Mouse (Mus musculus) brown adipose tissue, adult 24 weeks (tissue): Measurements from ENCODE around the gene Nid1. TPM values are rescaled to one million over a fixed set of nuclear protein-coding genes. Genes with fewer than 3 reads are reported as not detected.
A peak's percentile ranks its signal among the peaks of the same experiment; 100 is the strongest.

Experiments
- H3K27ac ChIP-seq: fragments of 200-500 bp; replicated peaks from 2 replicates; pipeline ENCODE4 v1.5.1; 2012; ENCODE audit warnings: low read depth, mild to moderate bottlenecking, low read length
- H3K4me1 ChIP-seq: fragments of 200-500 bp; 2 replicates; pipeline ENCODE4 v1.6.1; 2012; ENCODE audit warnings: low read length, mixed read lengths; ENCODE audit not compliant: control insufficient read depth, insufficient read depth, insufficient read length
- H3K4me3 ChIP-seq: fragments of 200-500 bp; 2 replicates; pipeline ENCODE4 v1.5.1; 2012; ENCODE audit warnings: low read depth, mild to moderate bottlenecking, low read length, moderate library complexity; ENCODE audit not compliant: insufficient read depth
- polyA plus RNA-seq: library from polyadenylated mRNA; stranded (reverse); fragments of >200 nt; gene quantifications from 2 replicates; pipeline ENCODE4 v1.2.4, GENCODE M21; 2012; ENCODE audit not compliant: missing spikeins, insufficient read depth, insufficient read length

The Nid1 gene
- polyA plus RNA-seq, 1 experiment: 56.6 TPM

DNA sequence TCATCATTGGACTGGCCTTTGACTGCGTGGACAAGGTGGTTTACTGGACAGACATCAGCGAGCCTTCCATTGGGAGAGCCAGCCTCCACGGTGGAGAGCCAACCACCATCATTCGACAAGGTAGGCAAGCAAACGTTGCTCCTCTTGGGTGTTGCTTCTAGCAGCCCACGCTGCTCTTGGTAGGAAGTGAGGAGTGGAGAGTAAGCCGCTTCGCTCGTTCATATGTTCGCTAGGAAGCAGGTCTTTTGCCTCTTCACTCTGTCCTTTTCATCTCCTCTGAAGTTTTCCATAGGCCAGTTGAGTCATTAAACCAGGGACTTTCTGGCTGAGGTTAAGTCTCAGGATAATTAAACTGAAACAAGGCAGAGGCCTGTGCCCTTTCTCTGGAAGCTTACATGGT lies 65.1 kb downstream of the Nid1 start:
- H3K4me3 ChIP-seq: no peak overlapping the region
- peaks cover 20% of the 10 kb centered on the region for H3K4me1 ChIP-seq
- H3K27ac ChIP-seq: peak overlapping the region; percentile 45

DNA sequence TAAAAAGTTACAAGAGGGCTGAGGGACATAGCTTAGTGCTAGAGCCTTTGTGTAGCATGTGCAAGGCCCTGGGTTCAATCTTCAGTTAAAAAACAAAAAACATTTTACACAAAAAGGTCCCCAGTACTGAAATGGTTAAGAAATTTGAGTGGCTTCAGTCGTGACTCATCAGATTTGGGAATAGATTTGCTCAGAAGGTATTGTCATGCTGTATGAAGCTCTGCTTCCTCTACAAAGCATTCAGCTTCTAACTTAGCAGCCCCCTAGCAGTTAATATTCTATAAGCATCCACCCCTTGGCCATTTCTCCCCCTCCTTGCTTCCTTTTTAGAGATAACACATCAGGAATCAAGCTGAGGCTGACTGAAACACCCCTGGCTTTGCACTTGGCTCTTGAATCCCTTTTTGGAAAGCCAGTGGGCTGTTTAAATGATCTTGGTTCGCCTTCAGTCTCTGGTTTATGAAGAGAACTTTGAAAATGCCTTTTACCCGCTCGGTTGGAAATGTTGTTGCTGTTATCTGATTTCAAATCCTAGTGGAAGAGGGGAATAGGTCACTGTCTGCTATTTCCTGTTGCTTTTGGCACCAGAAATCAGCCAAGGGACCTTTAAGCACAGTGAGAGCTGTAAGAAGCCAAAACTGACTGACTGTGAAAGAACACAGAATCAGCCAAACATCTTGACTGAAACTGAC lies 66.5 kb downstream of the Nid1 start:
- peaks cover 20% of the 10 kb centered on the region for H3K4me1 ChIP-seq
- H3K4me3 ChIP-seq: no peak overlapping the region
- peak overlapping the region; percentile 98 for H3K27ac ChIP-seq

DNA sequence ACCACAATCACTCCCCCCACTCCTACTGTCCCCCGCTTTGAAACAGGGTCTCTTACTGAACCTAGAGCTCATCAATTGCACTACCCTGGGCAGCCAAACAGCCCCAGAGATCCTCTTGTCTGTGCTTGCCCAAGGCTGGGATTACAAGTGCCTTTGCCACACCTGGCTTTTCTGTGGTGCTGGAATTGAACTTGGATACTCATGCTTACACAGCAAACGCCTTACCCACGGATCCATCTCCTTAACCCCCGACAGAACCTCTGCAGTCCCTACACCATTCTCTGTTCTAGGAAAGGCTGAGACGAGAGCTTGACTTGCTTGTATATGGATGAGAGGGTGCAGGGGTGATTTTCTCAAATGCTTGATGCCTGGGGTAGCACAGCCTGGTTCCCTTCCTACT lies 67.7 kb downstream of the Nid1 start:
- peak overlapping the region; percentile 98 for H3K27ac ChIP-seq
- no peak overlapping the region for H3K4me3 ChIP-seq
- peaks cover 16% of the 10 kb centered on the region for H3K4me1 ChIP-seq

DNA sequence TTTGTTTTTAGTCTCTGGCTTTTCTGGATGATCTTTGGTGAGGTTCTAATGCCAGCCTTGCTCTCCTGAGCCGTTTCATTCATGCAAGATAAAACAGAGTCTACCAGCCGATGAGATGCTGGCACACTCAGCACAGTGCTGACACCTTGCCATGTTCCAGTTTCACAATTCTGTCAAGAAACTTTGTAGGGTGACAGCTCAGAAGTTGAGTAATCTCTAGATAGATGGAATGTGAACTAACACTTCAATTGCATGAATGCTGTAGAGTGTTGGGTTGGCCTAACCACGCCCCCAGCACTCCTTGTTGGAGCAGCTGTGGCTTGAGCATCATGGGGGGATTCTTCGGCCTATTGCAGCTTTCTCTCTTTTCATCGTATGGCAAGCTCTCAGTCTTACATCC lies 69.2 kb downstream of the Nid1 start:
- H3K4me1 ChIP-seq: peaks cover 16% of the 10 kb centered on the region
- H3K4me3 ChIP-seq: no peak overlapping the region
- peak overlapping the region; percentile 23; the same call in 1 of the 2 replicates for H3K27ac ChIP-seq

DNA sequence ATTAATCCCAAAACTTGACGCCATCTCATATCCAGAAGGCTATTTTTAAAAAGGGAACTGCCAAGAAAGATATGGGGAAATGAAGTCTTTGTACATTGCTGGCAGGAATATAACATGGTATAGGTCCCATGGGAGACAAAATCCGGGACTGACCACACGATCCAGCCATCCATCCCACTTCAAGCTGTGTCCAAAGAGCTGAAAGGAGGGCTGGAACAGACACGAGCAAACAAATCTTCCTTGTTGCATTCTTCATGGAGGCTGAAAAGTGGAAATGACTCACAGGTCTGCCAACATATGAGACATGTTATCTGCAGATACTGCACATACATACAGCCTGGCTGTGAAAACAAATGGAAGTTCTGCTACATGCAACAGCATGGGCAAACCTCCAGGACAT lies 77.5 kb downstream of the Nid1 start:
- Histone ChIP-seq H3K4me3 (no peak overlapping the region), H3K4me1 (0 out of 2 replicates have a peak, but pooled peaks cover 3% of the 10 kb centered on the region), H3K27ac (no peak overlapping the region)

DNA sequence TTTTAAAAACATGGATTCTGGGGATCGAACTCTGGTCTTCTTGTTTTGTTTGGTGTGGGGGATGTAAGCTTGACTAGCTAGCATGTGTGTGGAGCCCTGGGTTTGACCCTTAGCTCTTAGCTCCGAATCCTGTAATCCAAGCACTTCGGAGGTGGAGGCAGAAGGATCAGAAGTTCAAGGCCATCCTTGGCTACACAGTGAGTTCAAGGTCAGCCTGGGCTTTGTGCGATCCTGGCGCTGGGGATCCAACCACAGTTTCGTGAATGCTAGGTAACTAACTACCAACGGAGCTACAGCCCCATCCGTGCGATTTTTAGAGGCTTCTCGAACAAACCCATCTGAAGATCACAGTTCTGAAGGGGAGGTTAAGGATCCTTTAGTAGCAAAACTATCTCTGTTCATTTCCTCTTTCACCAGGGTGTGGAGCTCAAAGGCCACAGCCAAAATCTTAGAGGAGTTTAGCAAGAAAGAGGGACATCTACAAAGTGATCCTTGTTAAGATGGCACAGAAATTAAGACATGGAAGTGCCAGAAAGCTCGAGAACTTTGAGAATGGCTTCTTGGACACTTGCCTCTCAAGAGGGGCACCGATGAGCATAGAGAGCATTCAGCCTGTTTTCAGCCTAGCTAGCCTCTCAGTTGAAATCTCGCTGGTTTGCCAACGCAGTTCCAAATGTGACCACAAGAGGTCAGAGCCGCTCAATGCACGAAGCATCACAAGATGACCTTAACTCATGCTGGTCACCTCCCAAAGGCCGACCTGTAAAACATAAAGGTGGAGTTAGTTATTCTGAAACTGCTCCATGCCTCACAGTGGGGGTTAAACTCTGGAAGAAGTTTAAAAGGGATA lies 79.2 kb downstream of the Nid1 start:
- H3K4me3 ChIP-seq: no peak overlapping the region
- no peak overlapping the region for H3K27ac ChIP-seq
- 0 out of 2 replicates have a peak, but pooled peaks cover 3% of the 10 kb centered on the region for H3K4me1 ChIP-seq

DNA sequence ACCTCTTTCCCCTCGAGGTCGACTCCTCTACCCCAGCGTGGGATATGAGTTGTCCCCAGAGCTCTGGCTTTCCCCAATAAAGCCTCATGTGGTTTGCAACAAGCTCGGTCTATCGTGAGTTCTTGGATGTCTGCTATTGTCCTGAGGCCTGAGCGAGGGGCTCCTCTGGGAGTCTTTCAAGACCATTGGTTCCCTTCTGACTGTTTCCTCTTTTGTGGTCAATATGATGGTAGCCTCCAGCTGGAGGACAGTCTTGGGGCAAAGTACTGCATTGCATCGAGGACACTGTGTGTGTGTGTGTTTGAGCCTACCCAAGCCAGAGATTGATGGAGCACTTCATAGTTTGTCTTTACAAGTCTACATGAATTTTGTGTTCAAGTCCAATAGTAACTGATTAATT lies 80.8 kb downstream of the Nid1 start:
- H3K4me3 ChIP-seq: no peak overlapping the region
- 0 out of 2 replicates have a peak, but pooled peaks cover 3% of the 10 kb centered on the region for H3K4me1 ChIP-seq
- no peak overlapping the region for H3K27ac ChIP-seq

DNA sequence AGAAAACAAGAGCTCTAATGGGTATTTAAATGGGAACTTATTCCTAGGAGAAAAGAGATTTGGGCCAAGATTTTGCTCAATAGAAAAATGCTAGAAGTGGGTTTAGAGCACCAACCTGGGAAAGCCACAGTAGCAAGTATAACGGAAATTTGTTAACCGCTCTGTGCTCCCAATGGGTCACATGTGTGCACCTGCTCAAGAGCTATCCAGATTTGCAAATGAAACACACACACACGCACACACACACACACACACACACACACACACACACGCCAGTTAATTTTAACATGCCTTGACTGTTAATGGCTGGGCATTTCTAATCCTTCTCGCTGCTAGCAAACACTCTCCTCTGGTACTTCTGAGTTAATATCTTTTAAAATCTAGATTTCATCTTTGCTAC lies 83.1 kb downstream of the Nid1 start:
- H3K4me1 ChIP-seq: peaks cover 10% of the 10 kb centered on the region
- H3K4me3 ChIP-seq: no peak overlapping the region
- H3K27ac ChIP-seq: no peak overlapping the region

DNA sequence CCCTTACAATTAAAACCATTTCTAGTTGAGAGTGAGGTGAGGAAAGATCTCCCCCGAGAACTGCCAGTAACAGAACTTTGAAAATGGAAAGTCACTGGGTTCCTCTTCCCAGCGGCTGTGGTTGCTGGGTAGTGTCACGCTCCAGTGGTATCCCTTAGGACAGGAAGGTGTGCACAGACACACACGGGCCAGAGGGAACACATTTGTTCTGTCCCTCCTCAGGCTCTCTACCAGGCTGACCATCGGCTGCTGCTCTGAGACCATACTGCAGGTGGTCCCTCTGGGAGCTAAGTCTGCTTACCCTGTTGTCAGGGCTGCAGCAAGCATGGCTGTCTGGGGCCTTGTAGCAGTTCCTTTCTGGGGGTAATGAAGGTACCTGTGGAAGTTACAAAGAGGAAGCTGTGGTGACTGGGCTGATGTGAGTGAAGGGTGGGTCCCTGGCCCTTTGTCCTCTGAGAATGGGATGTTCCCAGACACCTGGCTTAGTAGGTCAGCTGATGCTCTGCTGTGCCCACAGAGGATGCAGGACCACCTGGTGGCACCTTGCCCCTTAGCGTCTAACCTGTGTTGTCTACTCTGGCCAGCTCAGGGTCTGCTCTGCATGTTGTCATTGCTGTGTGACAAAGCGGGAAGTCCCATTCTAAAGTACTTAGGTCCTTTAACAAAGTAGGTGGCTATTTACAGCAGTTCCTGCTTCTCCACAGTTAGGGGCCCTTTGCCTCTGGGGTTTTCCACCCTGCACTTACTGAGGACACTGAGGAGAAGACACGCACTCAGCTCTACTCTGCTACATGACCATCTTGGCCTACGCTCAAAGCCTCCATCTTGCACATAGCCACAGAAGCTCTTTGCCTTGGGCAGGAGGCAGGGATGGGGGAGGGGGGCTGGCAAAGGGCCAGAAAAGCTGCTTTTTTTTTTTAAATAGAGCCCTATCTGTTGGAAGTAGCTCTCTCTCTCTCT lies 86.6 kb downstream of the Nid1 start:
- no peak overlapping the region for H3K4me3 ChIP-seq
- H3K27ac ChIP-seq: no peak overlapping the region
- H3K4me1 ChIP-seq: peaks cover 13% of the 10 kb centered on the region

DNA sequence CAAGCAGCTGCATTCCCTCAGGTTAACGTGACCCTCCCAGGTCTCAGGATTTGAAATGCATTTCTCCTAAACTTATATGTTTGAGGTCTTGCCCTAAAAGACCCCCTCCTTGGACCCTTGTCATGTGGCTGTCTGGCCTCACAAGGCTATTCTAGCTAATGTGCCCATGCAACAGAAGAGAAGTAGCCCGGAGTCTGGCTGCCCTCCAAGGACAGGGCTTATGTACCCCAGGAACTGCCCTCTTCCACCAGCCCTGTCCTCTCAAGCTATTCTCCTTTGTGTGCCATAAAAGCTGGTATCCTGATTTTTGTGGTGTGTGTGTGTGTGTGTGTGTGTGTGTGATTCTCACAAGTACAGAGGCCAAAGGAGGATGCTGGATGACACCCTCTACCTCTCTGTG lies 87.9 kb downstream of the Nid1 start:
- H3K4me1 ChIP-seq: peaks cover 17% of the 10 kb centered on the region
- peak overlapping the region; percentile 61 for H3K27ac ChIP-seq
- no peak overlapping the region for H3K4me3 ChIP-seq

DNA sequence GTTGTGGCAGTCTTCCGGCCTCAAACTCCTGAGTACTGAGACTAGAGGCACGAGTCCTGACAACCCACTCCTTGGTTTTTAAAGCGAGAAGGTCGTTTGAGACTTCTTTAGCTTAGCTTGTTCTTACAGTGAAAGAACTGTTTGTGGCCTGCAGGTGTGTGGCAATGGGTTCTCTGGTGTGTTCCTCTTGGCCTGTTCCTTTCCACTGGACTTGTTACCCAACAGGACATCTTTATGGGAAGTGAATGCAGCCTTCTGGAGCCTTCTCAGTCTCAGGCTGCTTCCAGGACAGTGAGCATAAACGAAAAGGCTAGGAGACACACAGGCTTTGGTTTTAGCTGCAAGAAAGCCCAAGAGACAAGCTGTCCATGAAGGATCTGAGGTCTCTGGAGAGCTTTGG lies 88.5 kb downstream of the Nid1 start:
- H3K4me3 ChIP-seq: no peak overlapping the region
- peak overlapping the region; percentile 61 for H3K27ac ChIP-seq
- H3K4me1 ChIP-seq: peaks cover 17% of the 10 kb centered on the region

DNA sequence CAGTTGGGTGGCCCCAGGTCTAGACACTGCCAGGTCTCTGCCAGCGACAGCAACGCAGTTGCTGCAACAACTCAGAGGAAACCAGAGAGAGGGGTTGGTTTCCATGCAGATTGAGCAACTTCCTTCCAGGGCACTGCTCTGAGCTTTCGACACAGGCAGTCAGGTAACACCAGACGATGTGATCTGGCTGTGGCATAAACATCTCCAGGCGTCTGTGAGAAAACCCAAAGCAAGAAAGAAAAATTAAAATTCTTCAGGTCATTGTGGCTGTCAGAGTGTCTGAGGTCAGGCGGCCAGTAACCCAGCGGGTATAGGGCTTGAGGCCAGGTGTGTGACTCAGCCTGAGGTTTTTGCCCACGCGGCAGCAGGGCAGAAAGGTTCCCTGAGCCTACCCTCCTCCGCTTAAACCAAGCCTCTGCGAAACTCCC lies 91.8 kb downstream of the Nid1 start:
- H3K4me1 ChIP-seq: peaks cover 14% of the 10 kb centered on the region
- H3K4me3 ChIP-seq: no peak overlapping the region
- H3K27ac ChIP-seq: no peak overlapping the region

DNA sequence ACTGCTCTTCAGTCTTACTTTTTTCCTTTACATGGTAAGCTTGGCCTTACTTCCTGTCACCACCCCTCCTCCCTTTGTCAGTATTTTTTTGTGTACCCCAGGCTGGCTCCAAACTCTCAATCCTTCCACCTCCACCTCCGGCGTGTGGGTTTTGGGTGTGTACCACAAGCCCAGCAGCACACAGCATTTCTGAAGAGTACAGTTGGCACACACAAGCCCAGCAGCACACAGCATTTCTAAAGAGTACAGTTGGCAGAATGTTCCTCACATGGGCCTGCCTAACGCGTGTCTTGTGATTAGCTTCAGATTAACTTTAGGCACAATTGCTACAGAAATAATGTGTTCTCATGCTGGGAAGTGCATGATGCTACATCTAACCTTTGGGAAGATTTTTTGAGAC lies 93.6 kb downstream of the Nid1 start:
- no peak overlapping the region for H3K27ac ChIP-seq
- peaks cover 5% of the 10 kb centered on the region for H3K4me1 ChIP-seq
- no peak overlapping the region for H3K4me3 ChIP-seq

DNA sequence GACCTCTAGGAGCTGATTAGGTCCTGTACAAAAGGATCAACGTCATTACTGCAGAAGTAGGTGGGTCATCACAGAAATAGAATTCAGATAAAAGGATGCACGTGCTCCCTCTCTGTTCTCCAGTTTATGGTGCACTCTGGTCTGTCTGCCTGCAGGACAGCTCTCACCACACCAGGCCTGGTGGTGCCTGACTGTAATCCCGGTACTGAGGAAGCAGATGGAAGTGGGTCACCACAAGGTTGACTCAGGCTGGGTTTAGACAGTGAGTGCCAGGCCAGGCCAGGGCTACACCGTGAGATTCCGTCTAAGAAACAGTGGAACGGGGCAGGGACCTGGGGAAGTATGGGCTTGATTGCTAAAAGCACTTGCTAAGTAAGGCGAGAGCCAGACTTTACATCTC lies 94.6 kb downstream of the Nid1 start:
- peaks cover 5% of the 10 kb centered on the region for H3K4me1 ChIP-seq
- no peak overlapping the region for H3K27ac ChIP-seq
- no peak overlapping the region for H3K4me3 ChIP-seq

DNA sequence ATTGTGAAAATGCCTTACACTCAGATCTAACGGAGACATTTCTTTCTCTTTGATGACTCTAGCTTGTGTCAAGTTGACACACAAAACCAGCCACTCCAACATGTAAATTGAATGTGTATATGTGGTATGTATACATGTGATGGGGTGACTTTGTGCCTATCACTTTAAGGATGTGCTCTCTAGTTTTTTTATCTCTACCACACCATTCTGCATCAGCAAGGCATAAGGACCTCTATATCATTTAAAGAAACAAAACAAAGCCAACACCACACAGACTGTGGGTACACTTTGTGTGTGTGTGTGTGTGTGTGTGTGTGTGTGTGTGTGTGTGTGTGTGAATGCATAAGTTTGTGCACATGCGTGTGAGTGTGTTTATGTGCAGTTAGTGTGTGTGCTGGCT lies 99.2 kb downstream of the Nid1 start:
- Histone ChIP-seq H3K27ac (no peak overlapping the region), H3K4me1 (peaks cover 3% of the 10 kb centered on the region; the same call in 1 of the 2 replicates)

More for the DNA sequence above, 99.2 kb downstream of the Nid1 start:
- H3K4me3 ChIP-seq: no peak overlapping the region
